ENCODE assay signal across 11 mouse cellular contexts in the genomic region with DNA sequence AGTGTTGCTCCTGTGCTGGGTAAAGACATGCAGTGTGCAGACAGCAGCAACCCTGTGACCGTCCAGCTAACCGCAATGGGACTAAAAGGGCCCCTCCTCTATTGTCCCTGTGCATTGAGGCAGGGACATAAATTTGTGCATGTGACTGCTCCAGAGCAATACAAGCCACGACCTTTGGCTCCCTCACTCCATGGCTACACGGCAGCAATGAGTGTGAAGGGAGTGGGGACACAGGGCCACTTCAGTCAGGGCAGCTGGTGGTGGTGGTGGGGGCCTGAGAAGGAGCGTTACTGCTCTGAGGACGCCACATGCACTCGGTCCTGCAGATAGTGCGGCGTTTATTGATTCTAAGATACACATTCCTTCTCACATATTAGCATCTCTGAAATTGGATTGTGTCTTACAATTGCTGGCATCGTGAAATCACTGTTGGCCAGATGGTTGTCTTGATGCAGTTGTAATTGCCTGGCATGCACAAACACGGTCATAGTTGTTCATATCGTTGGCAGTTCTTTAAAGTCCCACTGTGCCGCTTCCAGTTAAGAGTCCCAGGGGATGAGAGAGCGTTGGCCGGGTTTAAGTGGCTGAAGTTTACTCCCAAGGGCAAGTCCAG. TPM values are rescaled to one million over a fixed set of nuclear protein-coding genes. Genes with fewer than 3 reads are reported as not detected.
DNase-seq lines count a peak whose midpoint lies in the region; ATAC-seq and TF ChIP-seq lines count a peak whose summit lies in the region.
"Had no signal": no experiment of that assay in that cellular context is flagged by ENCODE, and none has a peak within 500 bp of the region (broad histone marks: within the 10 kb centered on the region; RNA-seq: fewer than 3 reads in every experiment).

No protein-coding gene starts in this region.

- 33% methylated on average over 15 of the region's 15 CpGs for WGBS in hindbrain, embryonic 11.5 days
- WGBS in midbrain, embryonic 10.5 days = 44% methylated on average over 15 of the region's 15 CpGs
- WGBS in heart, embryonic 11.5 days (ENCODE audit: insufficient replicate concordance) = 79% methylated on average over 15 of the region's 15 CpGs
- 61% methylated on average over 15 of the region's 15 CpGs for WGBS in stomach, postnatal 0 days

- TF ChIP-seq EP300 in stomach, postnatal 0 days (optimal IDR thresholded peaks at IDR 0.05) = no peak

- peaks cover 12% of the 10 kb centered on the region for H3K4me1 ChIP-seq in testis, adult 2 months (ENCODE audit: control insufficient read depth, insufficient read depth, low read length)
- H3K4me1 ChIP-seq in hindbrain, embryonic 11.5 days (replicated peaks; ENCODE audit: control insufficient read depth, insufficient read depth, low read length) = peaks cover 15% of the 10 kb centered on the region
- H3K4me1 ChIP-seq in midbrain, embryonic 10.5 days = peaks cover 41% of the 10 kb centered on the region
- H3K4me1 ChIP-seq in heart, embryonic 11.5 days (ENCODE audit: control insufficient read depth, insufficient read depth, low read length) = no peaks in the 10 kb centered on the region
- no peaks in the 10 kb centered on the region for H3K4me1 ChIP-seq in stomach, postnatal 0 days (replicated peaks; ENCODE audit: control insufficient read depth, insufficient read depth)
- H3K4me1 ChIP-seq: heart, embryonic 12.5 days had no signal

- H3K4me2 ChIP-seq in hindbrain, embryonic 11.5 days (replicated peaks; ENCODE audit: low read depth, low read length) = 0 out of 2 replicates have a peak overlapping the region, but pooled peaks have one; percentile 6
- no peak overlapping the region for H3K4me2 ChIP-seq in heart, embryonic 11.5 days
- no peak overlapping the region for H3K4me2 ChIP-seq in stomach, postnatal 0 days (replicated peaks; ENCODE audit: low read depth)
- H3K4me2 ChIP-seq: heart, embryonic 12.5 days had no signal

- no peak overlapping the region; the same call in 1 of the 2 replicates for H3K9ac ChIP-seq in hindbrain, embryonic 11.5 days (ENCODE audit: low read depth, low read length)
- H3K9ac ChIP-seq in heart, embryonic 11.5 days (ENCODE audit: low read depth, low read length) = no peak overlapping the region
- no peak overlapping the region for H3K9ac ChIP-seq in stomach, postnatal 0 days (ENCODE audit: low read length)
- H3K9ac ChIP-seq: heart, embryonic 12.5 days; liver, postnatal 0 days had no signal

- no peak for TF ChIP-seq CTCF in testis, adult 2 months (IDR thresholded peaks at IDR 0.05; ENCODE audit: control insufficient read depth, insufficient read depth, insufficient replicate concordance, low read depth, low read length)
- no peak for TF ChIP-seq CTCF in stomach, postnatal 0 days (IDR thresholded peaks at IDR 0.05; ENCODE audit: low read depth)

- H3K4me3 ChIP-seq in testis, adult 2 months (ENCODE audit: control insufficient read depth, low read depth, low read length) = peak overlapping the region; percentile 80
- no peak overlapping the region for H3K4me3 ChIP-seq in hindbrain, embryonic 11.5 days (ENCODE audit: low read depth, low read length)
- H3K4me3 ChIP-seq in midbrain, embryonic 10.5 days = peak overlapping the region; percentile 11; the same call in 1 of the 2 replicates
- H3K4me3 ChIP-seq in heart, embryonic 11.5 days (ENCODE audit: low read depth, low read length) = no peak overlapping the region
- H3K4me3 ChIP-seq in stomach, postnatal 0 days (ENCODE audit: low read depth, low read length) = no peak overlapping the region
- H3K4me3 ChIP-seq: heart, embryonic 12.5 days had no signal

- H3K27me3 ChIP-seq in testis, adult 2 months (ENCODE audit: control insufficient read depth, insufficient read depth, low read length) = no peaks in the 10 kb centered on the region
- H3K27me3 ChIP-seq in hindbrain, embryonic 11.5 days (ENCODE audit: control insufficient read depth, insufficient read depth, low read length) = no peaks in the 10 kb centered on the region
- no peaks in the 10 kb centered on the region for H3K27me3 ChIP-seq in midbrain, embryonic 10.5 days (ENCODE audit: low read depth, poor library complexity, severe bottlenecking)
- H3K27me3 ChIP-seq in heart, embryonic 11.5 days (ENCODE audit: control insufficient read depth, insufficient read depth, low read length) = no peaks in the 10 kb centered on the region
- no peaks in the 10 kb centered on the region for H3K27me3 ChIP-seq in stomach, postnatal 0 days (ENCODE audit: control insufficient read depth, insufficient read depth, low read length)
- H3K27me3 ChIP-seq: heart, embryonic 12.5 days had no signal

- TF ChIP-seq POLR2A in testis, adult 2 months (IDR thresholded peaks at IDR 0.05; ENCODE audit: control insufficient read depth, low read depth, low read length) = no peak

- H3K36me3 ChIP-seq in testis, adult 2 months (ENCODE audit: control insufficient read depth, insufficient read depth, low read length) = no peaks in the 10 kb centered on the region
- H3K36me3 ChIP-seq in hindbrain, embryonic 11.5 days (ENCODE audit: control insufficient read depth, insufficient read depth, low read length) = no peaks in the 10 kb centered on the region
- peaks cover 12% of the 10 kb centered on the region for H3K36me3 ChIP-seq in midbrain, embryonic 10.5 days
- H3K36me3 ChIP-seq in heart, embryonic 11.5 days (ENCODE audit: control insufficient read depth, insufficient read depth, low read length) = no peaks in the 10 kb centered on the region
- no peaks in the 10 kb centered on the region for H3K36me3 ChIP-seq in stomach, postnatal 0 days (ENCODE audit: control insufficient read depth, insufficient read depth, low read length)
- H3K36me3 ChIP-seq: heart, embryonic 12.5 days had no signal

- peak; percentile 88 for ATAC-seq in hindbrain, embryonic 11.5 days (ENCODE audit: low FRiP score)
- no peak for ATAC-seq in heart, embryonic 11.5 days (replicated peaks; ENCODE audit: insufficient number of reproducible peaks, low FRiP score, low TSS enrichment)
- ATAC-seq in stomach, postnatal 0 days (ENCODE audit: low FRiP score, low TSS enrichment) = no peak
- ATAC-seq: liver, postnatal 0 days had no signal

- no peaks in the 10 kb centered on the region for H3K9me3 ChIP-seq in hindbrain, embryonic 11.5 days (ENCODE audit: control insufficient read depth, low read length)
- H3K9me3 ChIP-seq in midbrain, embryonic 10.5 days (replicated peaks) = no peaks in the 10 kb centered on the region
- H3K9me3 ChIP-seq in heart, embryonic 11.5 days (replicated peaks; ENCODE audit: control insufficient read depth, low read length) = no peaks in the 10 kb centered on the region; the same call in 1 of the 2 replicates
- no peaks in the 10 kb centered on the region for H3K9me3 ChIP-seq in stomach, postnatal 0 days (ENCODE audit: control insufficient read depth, low read length)
- H3K9me3 ChIP-seq: heart, embryonic 12.5 days had no signal

- DNase-seq in testis, postnatal 10 days (ENCODE audit: low spot score) = no peak
- peak; percentile 74 for DNase-seq in hindbrain, embryonic 11.5 days (ENCODE audit: low spot score)
- DNase-seq in midbrain, embryonic 10.5 days (ENCODE audit: low spot score) = peak; percentile 74
- DNase-seq in gastrocnemius, postnatal 25 days = no peak
- DNase-seq in testis, postnatal 14 days (ENCODE audit: low spot score) = no peak
- DNase-seq in stomach, postnatal 0 days (ENCODE audit: low spot score) = no peak
- DNase-seq: adrenal gland, postnatal 36 days; liver, postnatal 0 days had no signal

- no peak overlapping the region; the same call in 1 of the 2 replicates for H3K27ac ChIP-seq in testis, adult 2 months (ENCODE audit: control insufficient read depth, insufficient read depth, low read depth, low read length)
- H3K27ac ChIP-seq in hindbrain, embryonic 11.5 days (ENCODE audit: low read depth, low read length) = peak overlapping the region; percentile 68
- peak overlapping the region; percentile 84 for H3K27ac ChIP-seq in midbrain, embryonic 10.5 days (replicated peaks)
- H3K27ac ChIP-seq in heart, embryonic 11.5 days (ENCODE audit: low read depth, low read length) = no peak overlapping the region
- no peak overlapping the region for H3K27ac ChIP-seq in stomach, postnatal 0 days (replicated peaks)

RNA-seq across cellular contexts. Expression of a gene that starts 11.9 kb away (rescaled TPM):
- polyA plus RNA-seq in testis, adult 2 months (2012; rRNA removed) = 1.6 and 2.0 TPM in 2 replicates
- 12.6 and 15.0 TPM in 2 replicates for polyA plus RNA-seq in hindbrain, embryonic 11.5 days (2014; fragmentation: Nextera tagmentation; extraction: Ambion mirVana)
- 8.4 and 13.5 TPM in 2 replicates for polyA plus RNA-seq in midbrain, embryonic 10.5 days (2016; fragmentation: Nextera tagmentation; extraction: Ambion mirVana)
- total RNA-seq in gastrocnemius, postnatal 25 days (2021) = under 1 TPM; 0.19 to 0.31 TPM
- 0.66 and 1.3 TPM in 2 replicates for polyA plus RNA-seq in heart, embryonic 11.5 days (2014; fragmentation: Nextera tagmentation; extraction: Ambion mirVana)
- 3.0 and 3.3 TPM in 2 replicates for polyA plus RNA-seq in stomach, postnatal 0 days (2015; fragmentation: Nextera tagmentation; extraction: Ambion mirVana)

RNA-seq across cellular contexts. Expression of a gene that starts 49.5 kb away (rescaled TPM):
- polyA plus RNA-seq in testis, adult 2 months (2012; rRNA removed) = 5.1 TPM in 2 replicates
- 35.1 and 41.9 TPM in 2 replicates for polyA plus RNA-seq in hindbrain, embryonic 11.5 days (2014; fragmentation: Nextera tagmentation; extraction: Ambion mirVana)
- polyA plus RNA-seq in midbrain, embryonic 10.5 days (2016; fragmentation: Nextera tagmentation; extraction: Ambion mirVana) = 45.1 and 45.6 TPM in 2 replicates
- total RNA-seq in gastrocnemius, postnatal 25 days (2021) = 1 to 10 TPM; 2.4 to 2.6 TPM
- polyA plus RNA-seq in heart, embryonic 11.5 days (2014; fragmentation: Nextera tagmentation; extraction: Ambion mirVana) = 17.4 and 18.7 TPM in 2 replicates
- 10.1 and 11.6 TPM in 2 replicates for polyA plus RNA-seq in stomach, postnatal 0 days (2015; fragmentation: Nextera tagmentation; extraction: Ambion mirVana)

Comparison
In these comparisons a context has a peak if more than half of its experiments do, and no peak if none do; other contexts are left out.
1. H3K27ac ChIP-seq: peak in hindbrain, embryonic 11.5 days (single experiment) and midbrain, embryonic 10.5 days (single experiment); none in testis, adult 2 months (single experiment), heart, embryonic 11.5 days (single experiment) and stomach, postnatal 0 days (single experiment).
2. H3K4me3 ChIP-seq: peak in testis, adult 2 months (single experiment) and midbrain, embryonic 10.5 days (single experiment); none in hindbrain, embryonic 11.5 days (single experiment), heart, embryonic 11.5 days (single experiment) and stomach, postnatal 0 days (single experiment).
3. DNase-seq: peak in hindbrain, embryonic 11.5 days (single experiment) and midbrain, embryonic 10.5 days (single experiment); none in testis, postnatal 10 days (single experiment), gastrocnemius, postnatal 25 days (single experiment), testis, postnatal 14 days (single experiment) and stomach, postnatal 0 days (single experiment).